ENCODE assay signal across 8 mouse cellular contexts in the genomic region with DNA sequence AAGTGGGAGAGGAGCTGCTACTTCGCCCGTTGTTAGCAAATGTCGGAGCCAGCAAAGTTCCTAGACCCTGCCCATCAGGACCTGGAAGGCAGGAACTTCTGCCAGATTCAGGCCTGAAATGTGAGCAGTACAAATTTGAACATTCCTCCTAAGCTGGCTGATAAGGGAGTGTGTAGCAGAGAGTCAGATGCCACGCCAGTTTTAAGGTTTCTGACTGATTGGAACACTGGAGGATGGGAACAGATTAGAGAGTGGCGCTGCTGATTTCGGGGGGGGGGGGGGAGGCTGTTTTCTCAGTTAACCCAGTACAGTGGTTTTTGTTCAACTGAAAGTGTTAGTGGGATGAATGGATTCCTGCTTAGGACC. TPM values are rescaled to one million over a fixed set of nuclear protein-coding genes. Genes with fewer than 3 reads are reported as not detected.
DNase-seq lines count a peak whose midpoint lies in the region; ATAC-seq and TF ChIP-seq lines count a peak whose summit lies in the region.

No protein-coding gene starts in this region.

- no peak for TF ChIP-seq POLR2A in myocyte (IDR thresholded peaks at IDR 0.05; ENCODE audit: insufficient read length, low read depth)

- no peaks in the 10 kb centered on the region for H3K36me3 ChIP-seq in kidney, postnatal 0 days (ENCODE audit: insufficient read depth, low read length)
- H3K36me3 ChIP-seq in embryonic facial prominence, embryonic 10.5 days (replicated peaks) = peaks cover 41% of the 10 kb centered on the region
- H3K36me3 ChIP-seq in hindbrain, postnatal 0 days (ENCODE audit: insufficient read depth, low read length) = no peaks in the 10 kb centered on the region
- H3K36me3 ChIP-seq in myocyte (ENCODE audit: control insufficient read depth, insufficient read depth) = no peaks in the 10 kb centered on the region

- H3K4me3 ChIP-seq in kidney, postnatal 0 days (replicated peaks; ENCODE audit: low read depth, low read length) = peak overlapping the region; percentile 89
- H3K4me3 ChIP-seq in embryonic facial prominence, embryonic 10.5 days = peak overlapping the region; percentile 91
- peak overlapping the region; percentile 92 for H3K4me3 ChIP-seq in hindbrain, postnatal 0 days (ENCODE audit: low read length)
- H3K4me3 ChIP-seq in myocyte = peak overlapping the region; percentile 83

- TF ChIP-seq CTCF in kidney, postnatal 0 days (IDR thresholded peaks at IDR 0.05; ENCODE audit: low read depth) = no peak
- no peak for TF ChIP-seq CTCF in hindbrain, postnatal 0 days (IDR thresholded peaks at IDR 0.05; ENCODE audit: low read depth)

- no peaks in the 10 kb centered on the region for H3K9me3 ChIP-seq in kidney, postnatal 0 days (replicated peaks; ENCODE audit: low read length)
- no peaks in the 10 kb centered on the region for H3K9me3 ChIP-seq in embryonic facial prominence, embryonic 10.5 days
- no peaks in the 10 kb centered on the region for H3K9me3 ChIP-seq in hindbrain, postnatal 0 days (ENCODE audit: low read length)

- 0% methylated on average over 6 of the region's 6 CpGs for WGBS in kidney, postnatal 0 days
- WGBS in embryonic facial prominence, embryonic 10.5 days = 2% methylated on average over 6 of the region's 6 CpGs
- 4% methylated on average over 6 of the region's 6 CpGs for WGBS in hindbrain, postnatal 0 days

- DNase-seq in kidney, postnatal 0 days (ENCODE audit: low spot score) = no peak
- no peak for DNase-seq in kidney, postnatal 36 days
- DNase-seq in embryonic facial prominence, embryonic 10.5 days (ENCODE audit: low spot score) = no peak
- no peak for DNase-seq in hindbrain, postnatal 0 days (ENCODE audit: low spot score)
- DNase-seq in right cerebral cortex, postnatal 36 days (ENCODE audit: low spot score in 2 of 2) = no peak
- DNase-seq in ovary, adult 18-20 months (ENCODE audit: low spot score) = no peak
- no peak for DNase-seq in urinary bladder, postnatal 36 days (ENCODE audit: low spot score in 2 of 2)

- H3ac ChIP-seq in myocyte (ENCODE audit: control insufficient read depth, insufficient read length) = peak overlapping the region; percentile 93

- peak overlapping the region; percentile 68 for H3K4me2 ChIP-seq in kidney, postnatal 0 days (ENCODE audit: low read length)
- peak overlapping the region; percentile 84 for H3K4me2 ChIP-seq in hindbrain, postnatal 0 days (ENCODE audit: low read depth, low read length)
- H3K4me2 ChIP-seq in myocyte (ENCODE audit: low read depth) = peak overlapping the region; percentile 97

- peaks cover 53% of the 10 kb centered on the region for H3K79me2 ChIP-seq in myocyte (ENCODE audit: control insufficient read depth, insufficient read depth)

- H3K4me1 ChIP-seq in kidney, postnatal 0 days (replicated peaks; ENCODE audit: insufficient read depth, low read length) = peaks cover 42% of the 10 kb centered on the region
- peaks cover 69% of the 10 kb centered on the region for H3K4me1 ChIP-seq in embryonic facial prominence, embryonic 10.5 days
- peaks cover 5% of the 10 kb centered on the region for H3K4me1 ChIP-seq in hindbrain, postnatal 0 days (ENCODE audit: insufficient read depth, low read length)

- no peak for ATAC-seq in kidney, postnatal 0 days (replicated peaks; ENCODE audit: low FRiP score, low read depth)
- no peak for ATAC-seq in hindbrain, postnatal 0 days

- peak overlapping the region; percentile 99 for H3K27ac ChIP-seq in kidney, postnatal 0 days
- H3K27ac ChIP-seq in embryonic facial prominence, embryonic 10.5 days (replicated peaks) = peak overlapping the region; percentile 91
- peak overlapping the region; percentile 96 for H3K27ac ChIP-seq in hindbrain, postnatal 0 days

- H3K9ac ChIP-seq in kidney, postnatal 0 days (ENCODE audit: low read depth, low read length) = peak overlapping the region; percentile 84
- peak overlapping the region; percentile 90 for H3K9ac ChIP-seq in hindbrain, postnatal 0 days (replicated peaks; ENCODE audit: low read length)

- H3K27me3 ChIP-seq in kidney, postnatal 0 days (ENCODE audit: insufficient read depth, low read length) = no peaks in the 10 kb centered on the region
- H3K27me3 ChIP-seq in embryonic facial prominence, embryonic 10.5 days (replicated peaks; ENCODE audit: low read depth, poor library complexity, severe bottlenecking) = no peaks in the 10 kb centered on the region
- H3K27me3 ChIP-seq in hindbrain, postnatal 0 days (ENCODE audit: insufficient read depth, low read length) = no peaks in the 10 kb centered on the region
- H3K27me3 ChIP-seq in myocyte (ENCODE audit: control insufficient read depth, insufficient read depth, insufficient read length) = no peaks in the 10 kb centered on the region

TF ChIP-seq in myocyte, 11 proteins besides CTCF, POLR2A, EP300 and RAD21:
- TF ChIP-seq MYOD1 (IDR thresholded peaks at IDR 0.05; ENCODE audit: control insufficient read depth in 1 of 3, insufficient read length in 2 of 3, low read depth in 2 of 3) (no peak), TCF12 (IDR thresholded peaks at IDR 0.05; ENCODE audit: insufficient read depth, poor library complexity, severe bottlenecking) (no peak), TCF3 (IDR thresholded peaks at IDR 0.05; ENCODE audit: insufficient read length, low read depth) (no peak), CEBPB (IDR thresholded peaks at IDR 0.05; ENCODE audit: insufficient read depth, poor library complexity, severe bottlenecking) (no peak), SRF (IDR thresholded peaks at IDR 0.05; ENCODE audit: control insufficient read depth, insufficient read length, low read depth) (no peak)

RNA-seq across cellular contexts. Expression of a gene that starts 8.0 kb away (rescaled TPM):
- polyA plus RNA-seq in kidney, postnatal 0 days (2015; fragmentation: Nextera tagmentation; extraction: Ambion mirVana) = 352 and 403 TPM in 2 replicates
- polyA plus RNA-seq in embryonic facial prominence, embryonic 10.5 days (2016; fragmentation: Nextera tagmentation; extraction: Ambion mirVana) = 597 and 601 TPM in 2 replicates
- total RNA-seq in hindbrain, postnatal 0 days (2014; rRNA removed) = 136 and 142 TPM in 2 replicates
- polyA plus RNA-seq in hindbrain, postnatal 0 days (2015; fragmentation: Nextera tagmentation; extraction: Ambion mirVana) = 300 and 302 TPM in 2 replicates
- polyA plus RNA-seq in myocyte (2012; fragmentation: generic; extraction: Trizol) = 290 TPM

RNA-seq across cellular contexts. Expression of a gene that starts 23.5 kb away (rescaled TPM):
- polyA plus RNA-seq in kidney, postnatal 0 days (2015; fragmentation: Nextera tagmentation; extraction: Ambion mirVana) = 0.08 and 0.12 TPM in 2 replicates
- 0.55 and 0.59 TPM in 2 replicates for polyA plus RNA-seq in embryonic facial prominence, embryonic 10.5 days (2016; fragmentation: Nextera tagmentation; extraction: Ambion mirVana)
- total RNA-seq in hindbrain, postnatal 0 days (2014; rRNA removed) = 0.52 and 0.65 TPM in 2 replicates
- 0.11 TPM in 2 replicates for polyA plus RNA-seq in hindbrain, postnatal 0 days (2015; fragmentation: Nextera tagmentation; extraction: Ambion mirVana)
- polyA plus RNA-seq in myocyte (2012; fragmentation: generic; extraction: Trizol) = 0.35 TPM

RNA-seq across cellular contexts. Expression of a gene that starts 28.1 kb away (rescaled TPM):
- polyA plus RNA-seq in kidney, postnatal 0 days (2015; fragmentation: Nextera tagmentation; extraction: Ambion mirVana) = 150 TPM in 2 replicates
- 240 and 243 TPM in 2 replicates for polyA plus RNA-seq in embryonic facial prominence, embryonic 10.5 days (2016; fragmentation: Nextera tagmentation; extraction: Ambion mirVana)
- total RNA-seq in hindbrain, postnatal 0 days (2014; rRNA removed) = 83.1 and 102 TPM in 2 replicates
- 109 and 113 TPM in 2 replicates for polyA plus RNA-seq in hindbrain, postnatal 0 days (2015; fragmentation: Nextera tagmentation; extraction: Ambion mirVana)
- polyA plus RNA-seq in myocyte (2012; fragmentation: generic; extraction: Trizol) = 77.5 TPM

RNA-seq across cellular contexts. Expression of a gene that starts 29.0 kb away (rescaled TPM):
- 166 and 177 TPM in 2 replicates for polyA plus RNA-seq in kidney, postnatal 0 days (2015; fragmentation: Nextera tagmentation; extraction: Ambion mirVana)
- 181 and 195 TPM in 2 replicates for polyA plus RNA-seq in embryonic facial prominence, embryonic 10.5 days (2016; fragmentation: Nextera tagmentation; extraction: Ambion mirVana)
- 95.6 and 110 TPM in 2 replicates for total RNA-seq in hindbrain, postnatal 0 days (2014; rRNA removed)
- 228 and 254 TPM in 2 replicates for polyA plus RNA-seq in hindbrain, postnatal 0 days (2015; fragmentation: Nextera tagmentation; extraction: Ambion mirVana)
- polyA plus RNA-seq in myocyte (2012; fragmentation: generic; extraction: Trizol) = 83.8 TPM
